ENCODE assay signal across 8 mouse cellular contexts in genomic region chr2:25271827-25272511, GRCm38 (mm10). TPM values are rescaled to one million over a fixed set of nuclear protein-coding genes. Genes with fewer than 3 reads are reported as not detected.
A peak's percentile ranks its signal among the peaks of the same experiment; 100 is the strongest.
DNase-seq lines count a peak whose midpoint lies in the region; ATAC-seq lines count a peak whose summit lies in the region.

TSS of gene Ssna1 (minus strand) at chr2:25272438.
TSS of gene Anapc2 (plus strand) at chr2:25272478.

- H3K9me3 ChIP-seq in hindbrain, embryonic 15.5 days: no peaks in the 10 kb centered on the region

- under 1% methylated on average over 55 of the region's 55 CpGs for WGBS in hindbrain, embryonic 15.5 days

- DNase-seq in T-cell, adult 2 months (ENCODE audit: low spot score): peak; percentile 97
- DNase-seq in cerebellum, postnatal 36 days: peak; percentile 97 to 98
- DNase-seq in frontal cortex, postnatal 36 days (ENCODE audit: low spot score in 2 of 2): peak; percentile 99
- peak; percentile 96 for DNase-seq in left cerebral cortex, adult 11 months (ENCODE audit: low spot score)
- DNase-seq in lung, postnatal 4 days: peak; percentile 98 to 99
- peak; percentile 96 for DNase-seq in retina, postnatal 7 days (ENCODE audit: low read depth, low spot score)
- DNase-seq in urinary bladder, adult 2 months (ENCODE audit: low spot score): peak; percentile 97

- H3K4me2 ChIP-seq in hindbrain, embryonic 15.5 days: peak within 1 kb of the TSS; percentile 97

- peaks cover 52% of the 10 kb centered on the region for H3K36me3 ChIP-seq in hindbrain, embryonic 15.5 days

- peaks cover 56% of the 10 kb centered on the region for H3K4me1 ChIP-seq in hindbrain, embryonic 15.5 days (replicated peaks)

- H3K27ac ChIP-seq in hindbrain, embryonic 15.5 days (replicated peaks): peak within 1 kb of the TSS; percentile 79

- no peaks in the 10 kb centered on the region for H3K27me3 ChIP-seq in hindbrain, embryonic 15.5 days

- H3K4me3 ChIP-seq in hindbrain, embryonic 15.5 days: peak within 1 kb of the TSS; percentile 87

- peak within 1 kb of the TSS; percentile 91 for H3K9ac ChIP-seq in hindbrain, embryonic 15.5 days

- ATAC-seq in hindbrain, embryonic 15.5 days (ENCODE audit: low FRiP score, low read depth): peak; percentile 96

RNA-seq across cellular contexts. Expression of gene Ssna1, which starts in this region (rescaled TPM):
- polyA plus RNA-seq in hindbrain, embryonic 15.5 days (2015; fragmentation: Nextera tagmentation; extraction: Ambion mirVana): 171 and 183 TPM in 2 replicates
- 58.8 and 84.8 TPM in 2 replicates for polyA plus RNA-seq in urinary bladder, adult 2 months (2012; rRNA removed)

RNA-seq across cellular contexts. Expression of gene Anapc2, which starts in this region (rescaled TPM):
- polyA plus RNA-seq in hindbrain, embryonic 15.5 days (2015; fragmentation: Nextera tagmentation; extraction: Ambion mirVana): 139 and 143 TPM in 2 replicates
- polyA plus RNA-seq in urinary bladder, adult 2 months (2012; rRNA removed): 84.5 and 88.3 TPM in 2 replicates

Comparison
In these comparisons a context has a peak if more than half of its experiments do, and no peak if none do; other contexts are left out.
1. Peak in every context shown above with its lines: DNase-seq, ATAC-seq, H3K4me3 ChIP-seq and H3K27ac ChIP-seq.